Mouse (Mus musculus) heart, embryonic 11.5 days (tissue): ENCODE results near the gene Arsa. TPM values are rescaled to one million over a fixed set of nuclear protein-coding genes. Genes with fewer than 3 reads are reported as not detected.
"Not testable (repeated sequence)": the region's sequence is repeated elsewhere in the genome, so short reads cannot be mapped to it uniquely, and the experiment has no call there.

Source experiments
- ATAC-seq: fragments of 200-750 bp; cut with Nextera tagmentation; replicated peaks from 2 replicates; pipeline ENCODE4 v1.8.0; 2017; ENCODE audit warnings: moderate library complexity; ENCODE audit not compliant: insufficient number of reproducible peaks, low FRiP score, low TSS enrichment
- H3K27ac ChIP-seq: fragments of 300-500 bp; sonication (generic); 2 replicates; pipeline ENCODE4 v1.5.1; 2014; ENCODE audit warnings: mild to moderate bottlenecking, low read depth, low read length
- H3K27me3 ChIP-seq: fragments of 300-500 bp; sonication (generic); 2 replicates; pipeline ENCODE4 v1.6.1; 2014; ENCODE audit warnings: mild to moderate bottlenecking, low read length, mixed read lengths; ENCODE audit not compliant: control insufficient read depth, insufficient read depth
- H3K36me3 ChIP-seq: fragments of 300-500 bp; sonication (generic); 2 replicates; pipeline ENCODE4 v1.6.1; 2014; ENCODE audit warnings: mild to moderate bottlenecking, low read length, moderate library complexity, mixed read lengths; ENCODE audit not compliant: control insufficient read depth, insufficient read depth
- H3K4me1 ChIP-seq: fragments of 300-500 bp; sonication (generic); 2 replicates; pipeline ENCODE4 v1.6.1; 2014; ENCODE audit warnings: low read length; ENCODE audit not compliant: control insufficient read depth, insufficient read depth
- H3K4me2 ChIP-seq: fragments of 300-500 bp; sonication (generic); 2 replicates; pipeline ENCODE4 v1.6.1; 2014; ENCODE audit warnings: mild to moderate bottlenecking, moderate library complexity
- H3K4me3 ChIP-seq: fragments of 300-500 bp; sonication (generic); 2 replicates; pipeline ENCODE4 v1.5.1; 2014; ENCODE audit warnings: low read depth, low read length
- H3K9ac ChIP-seq: fragments of 300-500 bp; sonication (generic); 2 replicates; pipeline ENCODE4 v1.6.1; 2014; ENCODE audit warnings: mild to moderate bottlenecking, low read depth, low read length, moderate library complexity
- H3K9me3 ChIP-seq: fragments of 300-500 bp; sonication (generic); replicated peaks from 2 replicates; pipeline ENCODE4 v1.6.1; 2016; ENCODE audit warnings: low read length; ENCODE audit not compliant: control insufficient read depth
- whole genome bisulfite sequencing: fragments of 180-500 bp; shearing (Covaris S2); extraction: QIAGEN DNeasy Blood & Tissue Kit; methylation state at CpG from one replicate; pipeline ENCODE4 v1.1.7; 2014; ENCODE audit not compliant: insufficient replicate concordance; 5-methylcytosine and 5-hydroxymethylcytosine counted together
- polyA plus RNA-seq: library from polyadenylated mRNA; unstranded; fragments of >200 nt; fragmentation: Nextera tagmentation; extraction: Ambion mirVana; gene quantifications from 2 replicates; pipeline ENCODE4 v1.2.1, GENCODE M21; 2014

Gene Arsa
- polyA plus RNA-seq, 1 experiment from 2014 or later: 9.4 TPM

DNA sequence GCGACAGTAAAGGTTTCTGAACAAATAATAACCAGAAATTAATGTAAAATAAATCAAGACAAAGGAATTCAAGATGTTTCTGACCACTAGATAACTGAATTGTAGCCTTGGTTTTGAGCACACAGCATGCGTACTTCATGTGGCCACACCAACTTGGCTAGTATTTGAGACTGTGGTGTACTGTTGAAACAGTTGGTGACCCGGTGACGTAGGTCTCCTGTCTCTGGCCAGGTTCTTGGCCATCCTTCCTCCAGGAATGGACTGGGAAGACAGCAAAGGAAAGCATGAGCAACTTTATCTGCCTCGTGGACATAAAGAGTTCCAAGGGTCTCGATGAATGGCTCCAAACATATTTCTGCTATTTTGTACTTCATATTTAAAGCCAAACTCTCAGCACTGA lies 45.4 kb downstream of the Arsa start:
- Histone ChIP-seq H3K4me3 (no peak overlapping the region), H3K9ac (no peak overlapping the region), H3K4me2 (no peak overlapping the region), H3K4me1 (peaks cover 9% of the 10 kb centered on the region; the same call in 1 of the 2 replicates), H3K9me3 (no peaks in the 10 kb centered on the region), H3K27ac (no peak overlapping the region), H3K27me3 (no peaks in the 10 kb centered on the region), H3K36me3 (0 out of 2 replicates have a peak, but pooled peaks cover 7% of the 10 kb centered on the region)
- ATAC-seq: no peak
- WGBS: 88% methylated on average over 6 of the region's 6 CpGs

- 75% methylated on average over 3 of the region's 3 CpGs for WGBS
- no peak overlapping the region for H3K4me3 ChIP-seq
- H3K27ac ChIP-seq: no peak overlapping the region
- H3K27me3 ChIP-seq: no peaks in the 10 kb centered on the region
- H3K36me3 ChIP-seq: 0 out of 2 replicates have a peak, but pooled peaks cover 7% of the 10 kb centered on the region
- peaks cover 11% of the 10 kb centered on the region; the same call in 1 of the 2 replicates for H3K4me1 ChIP-seq
- no peaks in the 10 kb centered on the region for H3K9me3 ChIP-seq
- no peak for ATAC-seq
- H3K4me2 ChIP-seq: no peak overlapping the region
- H3K9ac ChIP-seq: no peak overlapping the region
Measured at GRCm38 (mm10) chr15:89431271-89431670, 46.0 kb downstream of the Arsa start.

GRCm38 (mm10) chr15:89430771-89431170 lies 46.5 kb downstream of the Arsa start:
- peak overlapping the region; percentile 89 for H3K4me2 ChIP-seq

GRCm38 (mm10) chr15:89430341-89430740 lies 46.9 kb downstream of the Arsa start:
- Histone ChIP-seq H3K36me3 (0 out of 2 replicates have a peak, but pooled peaks cover 7% of the 10 kb centered on the region), H3K9ac (peak overlapping the region; percentile 92), H3K4me1 (peaks cover 14% of the 10 kb centered on the region; the same call in 1 of the 2 replicates), H3K27me3 (no peaks in the 10 kb centered on the region), H3K4me2 (peak overlapping the region; percentile 89), H3K27ac (peak overlapping the region; percentile 97), H3K9me3 (no peaks in the 10 kb centered on the region), H3K4me3 (peak overlapping the region; percentile 83)
- WGBS: 45% methylated on average over 6 of the region's 6 CpGs
- ATAC-seq: no peak

More at GRCm38 (mm10) chr15:89430771-89431170, 46.5 kb downstream of the Arsa start:
- not testable (repeated sequence) for H3K4me3 ChIP-seq, ATAC-seq, H3K9me3 ChIP-seq, H3K36me3 ChIP-seq, H3K9ac ChIP-seq, H3K27me3 ChIP-seq, H3K27ac ChIP-seq
- peaks cover 14% of the 10 kb centered on the region; the same call in 1 of the 2 replicates for H3K4me1 ChIP-seq
- 84% methylated on average over 6 of the region's 9 CpGs for WGBS

GRCm38 (mm10) chr15:89429352-89430221 lies 47.6 kb downstream of the Arsa start, which contains the start of the genes C730034F03Rik, Gm44502 and Chkb:
Gene C730034F03Rik, plus strand, starts transcription at chr15:89429589.
Gene Gm44502, minus strand, starts transcription at chr15:89429696.
Gene Chkb, minus strand, starts transcription at chr15:89429908.
- peak; percentile 90 for ATAC-seq
- Histone ChIP-seq H3K4me1 (peaks cover 19% of the 10 kb centered on the region), H3K27ac (peak within 1 kb of the TSS; percentile 97), H3K9me3 (no peaks in the 10 kb centered on the region), H3K9ac (peak within 1 kb of the TSS; percentile 92), H3K4me3 (peak within 1 kb of the TSS; percentile 83), H3K4me2 (peak within 1 kb of the TSS; percentile 89), H3K27me3 (no peaks in the 10 kb centered on the region), H3K36me3 (0 out of 2 replicates have a peak, but pooled peaks cover 7% of the 10 kb centered on the region)
- under 1% methylated on average over 70 of the region's 70 CpGs for WGBS

DNA sequence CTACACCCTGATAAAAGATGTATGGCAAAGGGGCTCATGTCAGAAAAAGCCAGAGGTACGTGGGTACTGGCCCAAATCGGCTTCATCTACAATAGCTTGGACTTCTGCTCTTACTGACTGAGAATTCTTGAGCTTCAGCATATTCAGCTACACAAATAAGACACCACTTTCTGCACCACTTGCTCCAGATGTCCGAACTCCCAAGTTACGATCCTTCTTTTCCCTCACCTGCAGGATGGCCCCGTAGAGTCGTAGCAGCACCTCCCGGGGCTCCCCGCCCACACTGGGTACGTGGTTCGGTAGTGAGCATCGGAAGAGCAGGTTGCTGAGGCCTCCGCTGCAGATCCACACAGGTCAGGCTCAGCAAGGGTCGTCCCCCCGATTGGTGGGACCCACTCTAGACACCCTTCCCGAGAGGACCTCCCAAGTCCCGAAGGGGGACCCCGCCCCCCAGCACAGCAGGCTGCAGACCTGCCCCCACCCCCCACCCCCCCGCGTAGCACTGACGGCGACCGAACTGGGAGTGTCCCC lies 48.3 kb downstream of the Arsa start:
- Histone ChIP-seq H3K9ac (peak overlapping the region; percentile 92), H3K4me3 (peak overlapping the region; percentile 83), H3K27ac (peak overlapping the region; percentile 97), H3K4me1 (peaks cover 26% of the 10 kb centered on the region), H3K4me2 (peak overlapping the region; percentile 89), H3K36me3 (0 out of 2 replicates have a peak, but pooled peaks cover 7% of the 10 kb centered on the region), H3K9me3 (no peaks in the 10 kb centered on the region), H3K27me3 (no peaks in the 10 kb centered on the region)
- peak; percentile 15; the same call in 1 of the 2 replicates for ATAC-seq
- WGBS: 6% methylated on average over 19 of the region's 22 CpGs

- H3K27ac ChIP-seq: no peak overlapping the region
- H3K4me3 ChIP-seq: peak overlapping the region; percentile 83
- 78% methylated on average over 19 of the region's 19 CpGs for WGBS
- peak overlapping the region; percentile 92 for H3K9ac ChIP-seq
- H3K36me3 ChIP-seq: peaks cover 7% of the 10 kb centered on the region; the same call in 1 of the 2 replicates
- no peaks in the 10 kb centered on the region for H3K9me3 ChIP-seq
- peaks cover 29% of the 10 kb centered on the region for H3K4me1 ChIP-seq
- ATAC-seq: no peak
- H3K4me2 ChIP-seq: peak overlapping the region; percentile 89
- H3K27me3 ChIP-seq: no peaks in the 10 kb centered on the region
Measured at GRCm38 (mm10) chr15:89428136-89428790, 49.0 kb downstream of the Arsa start.

GRCm38 (mm10) chr15:89426716-89427115 lies 50.5 kb downstream of the Arsa start:
- no peak overlapping the region for H3K4me2 ChIP-seq

More at GRCm38 (mm10) chr15:89426716-89427115, 50.5 kb downstream of the Arsa start:
- ATAC-seq: no peak
- H3K9me3 ChIP-seq: no peaks in the 10 kb centered on the region
- no peak overlapping the region for H3K4me3 ChIP-seq
- peak overlapping the region; percentile 84 for H3K27ac ChIP-seq
- 88% methylated on average over 10 of the region's 10 CpGs for WGBS
- no peaks in the 10 kb centered on the region for H3K27me3 ChIP-seq
- H3K4me1 ChIP-seq: peaks cover 29% of the 10 kb centered on the region
- peaks cover 7% of the 10 kb centered on the region; the same call in 1 of the 2 replicates for H3K36me3 ChIP-seq
- H3K9ac ChIP-seq: no peak overlapping the region
